Mouse (Mus musculus) gastrocnemius, adult 18-20 months (tissue): ENCODE measurements around the gene Bpifb9a. TPM values are rescaled to one million over a fixed set of nuclear protein-coding genes. Genes with fewer than 3 reads are reported as not detected.
"Not testable (repeated sequence)": the region's sequence is repeated elsewhere in the genome, so short reads cannot be mapped to it uniquely, and the experiment has no call there.

ENCODE experiments used
- DNase-seq: peaks from one replicate; pipeline ENCODE4 v3.0.0; 2021; ENCODE audit warnings: low spot score
- total RNA-seq, 2 experiments: library from RNA; stranded (reverse); gene quantifications; 2 replicates each; pipeline ENCODE4 v1.2.3; 2021

Gene Bpifb9a
- total RNA-seq, 2 experiments from 2014 or later, result not detected

GRCm38 (mm10) chr2:154304604-154305003 lies 47.0 kb downstream of the Bpifb9a start:
- DNase-seq, result not testable (repeated sequence)

GRCm38 (mm10) chr2:154306927-154307326 lies 49.3 kb downstream of the Bpifb9a start, which contains the start of gene Bpifb9b:
Bpifb9b (plus strand) TSS chr2:154307227.
- DNase-seq, result not testable (repeated sequence)

GRCm38 (mm10) chr2:154313771-154314170 lies 56.1 kb downstream of the Bpifb9a start:
- not testable (repeated sequence) for DNase-seq

Other genes with a start within 250 kb of the Bpifb9a start
- gene Bpifa2, start 249.6 kb upstream of the Bpifb9a start, total RNA-seq, result not detected
- not detected for gene Bpifa3, start 127.5 kb upstream of the Bpifb9a start, total RNA-seq
- gene Bpifa1, start 115.0 kb upstream of the Bpifb9a start, total RNA-seq, result not detected
- not detected for gene Bpifa5, start 95.2 kb upstream of the Bpifb9a start, total RNA-seq
- not detected for gene Bpifb1, start 67.0 kb upstream of the Bpifb9a start, total RNA-seq
- gene Bpifb5, start 34.1 kb upstream of the Bpifb9a start, total RNA-seq, result not detected
- not detected for gene Bpifb9b, start 49.4 kb downstream of the Bpifb9a start, total RNA-seq
- 10 to 100 TPM; 11.2 to 15.1 TPM for gene Cdk5rap1, start 115.2 kb downstream of the Bpifb9a start, total RNA-seq
- gene Snta1, start 150.2 kb downstream of the Bpifb9a start, total RNA-seq, result 100 to 1,000 TPM; 180 to 200 TPM
- 10 to 100 TPM; 14.8 to 19.4 TPM for gene Cbfa2t2, start 178.6 kb downstream of the Bpifb9a start, total RNA-seq